Mouse (Mus musculus) midbrain, postnatal 0 days (tissue): ENCODE results near the gene Rsph3b. TPM values are rescaled to one million over a fixed set of nuclear protein-coding genes. Genes with fewer than 3 reads are reported as not detected.

Experiments
- ATAC-seq: fragments of 200-750 bp; cut with Nextera tagmentation; 2 replicates; pipeline ENCODE4 v1.8.0; 2017; ENCODE audit warnings: moderate number of reproducible peaks, mild to moderate bottlenecking, moderate TSS enrichment, moderate library complexity; ENCODE audit not compliant: low FRiP score
- DNase-seq: peaks from one replicate; pipeline ENCODE4 v3.0.0-alpha.2; 2015; ENCODE audit warnings: low spot score
- H3K27ac ChIP-seq: fragments of 300-500 bp; sonication (generic); 2 replicates; pipeline ENCODE4 v1.5.1; 2014; ENCODE audit warnings: low read depth, mild to moderate bottlenecking, low read length, mixed read lengths
- H3K27me3 ChIP-seq: fragments of 300-500 bp; sonication (generic); 2 replicates; pipeline ENCODE4 v1.6.1; 2014; ENCODE audit warnings: low read length, control low read depth, mixed read lengths; ENCODE audit not compliant: insufficient read depth
- H3K36me3 ChIP-seq: fragments of 300-500 bp; sonication (generic); 2 replicates; pipeline ENCODE4 v1.6.1; 2014; ENCODE audit warnings: low read length, control low read depth, mixed read lengths; ENCODE audit not compliant: insufficient read depth
- H3K4me1 ChIP-seq: fragments of 300-500 bp; sonication (generic); 2 replicates; pipeline ENCODE4 v1.6.1; 2014; ENCODE audit warnings: mild to moderate bottlenecking, control low read depth, antibody characterized with exemption, low read length, mixed read lengths; ENCODE audit not compliant: insufficient read depth
- H3K4me2 ChIP-seq: fragments of 300-500 bp; sonication (generic); 2 replicates; pipeline ENCODE4 v1.6.1; 2014; ENCODE audit warnings: low read depth, mild to moderate bottlenecking, low read length, mixed read lengths; ENCODE audit not compliant: poor library complexity, severe bottlenecking
- H3K4me3 ChIP-seq: fragments of 300-500 bp; sonication (generic); 2 replicates; pipeline ENCODE4 v1.5.1; 2014; ENCODE audit warnings: low read depth, mild to moderate bottlenecking, low read length, moderate library complexity
- H3K9ac ChIP-seq: fragments of 300-500 bp; sonication (generic); replicated peaks from 2 replicates; pipeline ENCODE4 v1.6.1; 2014; ENCODE audit warnings: mild to moderate bottlenecking, low read length, moderate library complexity, mixed read lengths; ENCODE audit not compliant: poor library complexity, severe bottlenecking
- H3K9me3 ChIP-seq: fragments of 300-500 bp; sonication (generic); 2 replicates; pipeline ENCODE4 v1.6.1; 2016; ENCODE audit warnings: low read length, control low read depth
- CTCF ChIP-seq: IDR thresholded peaks from 2 replicates; pipeline ENCODE4 v1.5.1; 2016; ENCODE audit warnings: antibody characterized with exemption, mild to moderate bottlenecking
- WGBS: fragments of 180-500 bp; shearing (Covaris S2); extraction: QIAGEN DNeasy Blood & Tissue Kit; methylation state at CpG from one replicate; pipeline ENCODE4 v1.1.7; 2014; 5-methylcytosine and 5-hydroxymethylcytosine counted together
- polyA plus RNA-seq: library from polyadenylated mRNA; unstranded; fragments of >200 nt; fragmentation: Nextera tagmentation; extraction: Ambion mirVana; gene quantifications from 2 replicates; pipeline ENCODE4 v1.2.1, GENCODE M21; 2015
- total RNA-seq: library from RNA; depleted of rRNA; stranded (reverse); fragments of >200 nt; gene quantifications from 2 replicates; pipeline ENCODE4 v1.2.3, GENCODE M21; 2014

Rsph3b gene
- total and polyA plus RNA-seq, 2 experiments from 2014 or later = 28.9 to 64.4 TPM

DNA sequence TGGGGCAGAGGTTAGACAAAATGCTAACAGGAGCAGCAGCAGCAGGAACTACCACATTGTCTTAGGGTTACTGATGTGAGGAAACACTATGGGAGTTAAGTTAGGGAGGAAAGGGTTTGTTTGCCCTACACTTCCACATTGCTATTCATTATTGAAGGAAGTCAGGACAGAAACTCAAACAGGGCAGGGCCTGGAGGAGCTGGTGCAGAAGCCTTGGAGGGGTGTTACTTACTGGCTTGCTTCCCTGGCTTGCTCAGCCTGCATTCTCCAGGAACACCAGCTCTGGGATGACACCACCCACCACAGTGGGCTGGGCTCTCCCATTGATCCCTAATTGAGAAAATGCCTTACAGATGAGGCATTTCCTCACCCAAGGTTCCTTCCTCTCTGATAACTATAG lies 79.7 kb downstream of the Rsph3b start:
- Histone ChIP-seq H3K9me3 (no peaks in the 10 kb centered on the region), H3K9ac (no peak overlapping the region), H3K4me2 (no peak overlapping the region), H3K4me1 (no peaks in the 10 kb centered on the region), H3K36me3 (no peaks in the 10 kb centered on the region), H3K27me3 (no peaks in the 10 kb centered on the region), H3K27ac (no peak overlapping the region), H3K4me3 (no peak overlapping the region)
- DNase-seq = no peak
- TF ChIP-seq CTCF = no peak
- no peak for ATAC-seq

DNA sequence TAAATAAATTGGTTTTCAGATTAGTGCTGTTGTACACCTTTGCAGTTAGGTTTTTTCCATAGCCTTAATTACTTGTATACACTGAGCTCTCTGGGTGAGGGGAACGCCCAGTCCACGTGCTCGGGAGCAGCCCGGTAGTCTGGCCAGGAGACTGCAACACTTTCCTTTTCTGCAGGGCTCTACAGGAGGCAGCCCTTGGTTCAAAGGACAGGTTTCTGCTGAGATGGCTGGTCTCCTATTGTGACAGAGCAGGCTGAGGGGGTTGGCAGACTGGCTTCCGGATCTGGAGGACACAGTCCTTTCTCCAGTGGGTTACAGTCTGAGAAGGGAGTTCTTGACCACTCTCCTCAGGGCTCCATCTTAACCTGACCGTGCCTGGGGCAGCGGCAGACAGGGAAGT lies 80.7 kb downstream of the Rsph3b start:
- TF ChIP-seq CTCF = no peak
- Histone ChIP-seq H3K4me3 (no peak overlapping the region), H3K9me3 (no peaks in the 10 kb centered on the region), H3K9ac (no peak overlapping the region), H3K36me3 (no peaks in the 10 kb centered on the region), H3K4me2 (no peak overlapping the region), H3K27me3 (no peaks in the 10 kb centered on the region), H3K27ac (no peak overlapping the region), H3K4me1 (no peaks in the 10 kb centered on the region)
- ATAC-seq (no peak), DNase-seq (no peak)
- 31% methylated on average over 7 of the region's 7 CpGs for WGBS

DNA sequence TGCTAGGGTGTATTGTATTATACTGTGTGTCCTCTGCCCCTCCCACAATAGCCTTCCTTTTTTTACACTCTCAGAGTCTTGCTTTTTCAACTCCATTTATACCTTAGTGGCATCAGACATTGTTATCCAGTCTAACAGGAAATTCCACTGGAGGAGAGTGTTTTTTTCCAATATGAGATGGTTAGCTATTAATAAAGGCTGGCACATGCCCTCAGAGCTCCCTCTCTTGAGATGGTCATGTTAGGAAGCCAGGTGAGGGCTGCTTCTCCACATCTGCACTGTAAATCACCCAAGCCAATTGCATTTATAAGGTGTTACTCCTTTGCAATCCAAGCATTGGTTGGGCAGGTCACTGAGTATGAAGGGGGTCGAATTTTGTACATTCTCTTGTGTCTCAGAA lies 81.9 kb downstream of the Rsph3b start:
- no peaks in the 10 kb centered on the region for H3K27me3 ChIP-seq
- H3K4me3 ChIP-seq = no peak overlapping the region
- no peak for TF ChIP-seq CTCF
- peaks cover 5% of the 10 kb centered on the region; the same call in 1 of the 2 replicates for H3K4me1 ChIP-seq
- no peak overlapping the region for H3K9ac ChIP-seq
- no peaks in the 10 kb centered on the region for H3K36me3 ChIP-seq
- DNase-seq (no peak), ATAC-seq (no peak)
- H3K9me3 ChIP-seq = no peaks in the 10 kb centered on the region
- H3K27ac ChIP-seq = no peak overlapping the region
- WGBS = 81% methylated on average over 1 of the region's 1 CpGs
- no peak overlapping the region for H3K4me2 ChIP-seq

DNA sequence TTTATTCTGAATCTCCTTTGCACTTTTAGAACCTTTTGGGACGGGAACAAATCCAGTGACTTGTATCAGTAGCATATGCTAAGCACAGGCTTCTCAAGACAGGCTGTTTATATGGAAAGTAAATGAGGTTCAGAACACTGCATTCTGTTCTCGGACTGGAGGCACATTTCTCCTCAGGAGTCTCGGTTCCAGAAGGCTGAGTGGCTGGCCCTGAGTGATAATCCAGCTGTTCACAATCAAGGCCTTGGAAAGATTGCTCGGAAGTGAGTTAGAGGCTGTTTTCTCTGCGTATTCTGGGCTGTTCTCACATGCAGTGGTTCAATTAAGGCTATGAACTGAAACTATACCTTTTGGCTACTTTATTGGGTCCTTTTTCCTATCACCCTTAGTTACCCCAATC lies 82.9 kb downstream of the Rsph3b start:
- 68% methylated on average over 5 of the region's 5 CpGs for WGBS
- DNase-seq = no peak
- no peak for ATAC-seq

DNA sequence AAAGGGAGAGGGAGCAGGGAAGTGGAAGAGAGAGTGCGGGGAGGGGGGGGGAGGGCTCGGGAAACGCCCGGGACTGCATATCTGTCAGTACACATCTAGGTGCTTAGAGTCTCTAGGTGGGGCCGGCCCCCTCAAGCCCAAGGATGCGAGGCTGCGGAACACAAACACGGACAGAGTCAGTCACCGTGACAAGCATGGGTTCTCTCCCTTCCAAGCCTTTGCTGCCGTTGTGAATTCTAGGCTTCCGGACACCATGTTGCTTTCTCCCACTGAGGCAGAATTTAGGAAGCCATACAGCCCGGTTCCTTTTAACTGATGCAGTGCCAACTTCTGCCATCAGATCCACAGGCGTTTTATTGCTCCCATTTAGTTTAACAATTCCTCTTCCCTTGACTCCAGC lies 83.6 kb downstream of the Rsph3b start:
- ATAC-seq = no peak
- Histone ChIP-seq H3K4me3 (no peak overlapping the region), H3K9me3 (no peaks in the 10 kb centered on the region), H3K4me2 (no peak overlapping the region), H3K27me3 (no peaks in the 10 kb centered on the region), H3K4me1 (peaks cover 9% of the 10 kb centered on the region; the same call in 1 of the 2 replicates), H3K9ac (no peak overlapping the region), H3K36me3 (no peaks in the 10 kb centered on the region), H3K27ac (no peak overlapping the region)
- DNase-seq = no peak
- TF ChIP-seq CTCF = no peak
- WGBS = 27% methylated on average over 13 of the region's 13 CpGs

More for the DNA sequence above, 82.9 kb downstream of the Rsph3b start:
- no peaks in the 10 kb centered on the region for H3K36me3 ChIP-seq
- no peak overlapping the region for H3K4me3 ChIP-seq
- no peaks in the 10 kb centered on the region for H3K27me3 ChIP-seq
- TF ChIP-seq CTCF = no peak
- H3K9me3 ChIP-seq = no peaks in the 10 kb centered on the region
- no peak overlapping the region for H3K9ac ChIP-seq
- no peak overlapping the region for H3K27ac ChIP-seq
- no peak overlapping the region for H3K4me2 ChIP-seq
- peaks cover 9% of the 10 kb centered on the region; the same call in 1 of the 2 replicates for H3K4me1 ChIP-seq

DNA sequence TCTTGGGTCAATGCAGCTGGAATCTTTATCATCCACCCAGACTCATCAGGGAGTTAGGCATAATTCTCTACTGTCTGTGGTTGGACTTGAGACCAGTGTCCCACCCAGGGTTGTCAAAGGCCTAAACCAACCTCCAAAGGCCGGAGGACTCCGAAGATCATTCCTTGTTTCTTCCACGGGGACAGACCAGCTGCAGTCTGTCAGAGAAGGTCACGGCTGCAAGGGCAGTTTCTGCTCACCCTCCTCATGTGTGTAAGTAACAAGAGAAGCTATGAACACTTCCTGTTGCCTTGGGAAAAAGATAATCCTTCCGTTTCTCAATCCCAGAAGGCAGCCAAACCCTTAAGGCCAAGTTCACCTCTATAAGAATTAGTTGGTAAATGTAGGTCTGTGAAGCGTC lies 85.0 kb downstream of the Rsph3b start:
- WGBS = 91% methylated on average over 6 of the region's 6 CpGs
- no peak for TF ChIP-seq CTCF
- ATAC-seq = no peak

More for the DNA sequence above, 85.0 kb downstream of the Rsph3b start:
- Histone ChIP-seq H3K4me1 (peaks cover 9% of the 10 kb centered on the region; the same call in 1 of the 2 replicates), H3K9me3 (no peaks in the 10 kb centered on the region), H3K9ac (no peak overlapping the region), H3K27ac (no peak overlapping the region), H3K27me3 (no peaks in the 10 kb centered on the region), H3K36me3 (no peaks in the 10 kb centered on the region), H3K4me3 (no peak overlapping the region), H3K4me2 (no peak overlapping the region)
- DNase-seq = no peak
